Mouse (Mus musculus): Measurements from ENCODE around the gene Wwc1. TPM values are rescaled to one million over a fixed set of nuclear protein-coding genes. Genes with fewer than 3 reads are reported as not detected.

Wwc1 gene
- 0.86 and 0.95 TPM in 2 replicates for polyA plus RNA-seq (2015; fragmentation: Nextera tagmentation; extraction: Ambion mirVana)

DNA sequence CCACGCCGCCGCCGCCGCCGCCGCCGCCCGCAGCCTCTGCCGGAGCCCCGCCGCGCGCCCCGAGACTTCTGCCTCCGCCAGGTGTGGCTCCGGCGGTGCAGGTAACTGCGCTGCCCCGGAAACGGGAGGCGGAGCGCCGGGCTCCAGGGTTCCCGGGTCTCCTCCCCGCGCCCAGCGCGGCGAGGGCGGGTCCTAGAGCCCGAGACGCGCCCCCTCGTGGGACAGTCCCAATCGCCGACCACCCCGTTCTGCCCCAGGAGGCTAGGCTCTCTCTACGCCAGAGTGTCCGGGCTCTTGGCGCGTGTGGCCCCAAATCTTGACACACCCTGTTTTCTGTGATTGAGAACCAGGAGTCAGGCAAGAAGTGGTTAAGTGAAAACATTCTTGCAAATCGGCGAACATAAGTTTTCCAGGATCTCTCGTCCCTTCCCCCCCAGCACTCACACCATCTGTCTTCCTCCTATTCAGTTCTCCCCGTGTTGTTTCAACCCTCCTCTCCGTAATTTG is at the start of gene Wwc1:
TSS of gene Wwc1 (minus strand) at position 117 of the 507 bp plus-strand sequence.
- H3K4me2 ChIP-seq, result peak within 1 kb of the TSS; percentile 55
- no peaks in the 10 kb centered on the region for H3K9me3 ChIP-seq (replicated peaks)
- peak; percentile 69 for ATAC-seq (ENCODE audit: low read depth)
- H3K4me3 ChIP-seq (replicated peaks), result peak within 1 kb of the TSS; percentile 59
- H3K36me3 ChIP-seq, result no peaks in the 10 kb centered on the region
- WGBS (ENCODE audit: insufficient replicate concordance), result 1% methylated on average over 32 of the region's 47 CpGs
- H3K4me1 ChIP-seq (replicated peaks), result peaks cover 7% of the 10 kb centered on the region; the same call in 1 of the 2 replicates
- peaks cover 67% of the 10 kb centered on the region for H3K27me3 ChIP-seq
- H3K9ac ChIP-seq, result peak within 1 kb of the TSS; percentile 60
- no peak for DNase-seq
- no peak within 1 kb of the TSS for H3K27ac ChIP-seq

GRCm38 (mm10) chr11:36020009-36020408 is 39.7 kb upstream of the Wwc1 start:
- Histone ChIP-seq H3K9me3 (replicated peaks) (no peaks in the 10 kb centered on the region), H3K9ac (no peak overlapping the region), H3K27me3 (no peaks in the 10 kb centered on the region), H3K4me3 (replicated peaks) (no peak overlapping the region), H3K36me3 (no peaks in the 10 kb centered on the region), H3K4me2 (no peak overlapping the region), H3K27ac (no peak overlapping the region), H3K4me1 (replicated peaks) (no peaks in the 10 kb centered on the region)
- ATAC-seq (ENCODE audit: low read depth) (no peak), DNase-seq (no peak)
- WGBS (ENCODE audit: insufficient replicate concordance), result 41% methylated on average over 3 of the region's 3 CpGs

DNA sequence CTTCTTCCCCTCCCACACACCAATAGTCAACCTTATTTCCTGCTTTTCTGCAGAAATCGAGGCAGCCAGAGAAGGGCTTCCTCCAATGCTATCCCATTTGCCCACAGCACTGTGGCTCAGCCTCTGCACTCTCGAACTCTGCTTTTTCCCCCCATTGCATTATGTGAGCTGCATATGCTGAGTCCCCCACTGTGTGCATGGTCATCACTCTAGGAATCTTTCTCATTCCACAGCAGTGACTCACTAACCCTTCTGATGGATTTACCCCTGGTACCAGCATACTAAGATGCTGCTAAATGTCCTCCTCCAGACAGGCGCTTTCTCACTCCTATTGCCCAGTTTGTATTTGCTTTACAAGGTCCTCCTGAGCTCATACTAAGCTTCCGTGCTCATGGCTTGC is 32.9 kb upstream of the Wwc1 start:
- no peaks in the 10 kb centered on the region for H3K36me3 ChIP-seq
- no peak overlapping the region for H3K27ac ChIP-seq
- ATAC-seq (ENCODE audit: low read depth), result no peak
- no peaks in the 10 kb centered on the region for H3K9me3 ChIP-seq (replicated peaks)
- no peaks in the 10 kb centered on the region for H3K27me3 ChIP-seq
- WGBS (ENCODE audit: insufficient replicate concordance), result 44% methylated on average over 4 of the region's 4 CpGs
- no peak for DNase-seq
- H3K4me1 ChIP-seq (replicated peaks), result no peaks in the 10 kb centered on the region
- H3K4me2 ChIP-seq, result no peak overlapping the region
- H3K9ac ChIP-seq, result no peak overlapping the region
- no peak overlapping the region for H3K4me3 ChIP-seq (replicated peaks)

- Histone ChIP-seq H3K9ac (no peak overlapping the region), H3K36me3 (no peaks in the 10 kb centered on the region), H3K4me1 (replicated peaks) (no peaks in the 10 kb centered on the region), H3K4me2 (no peak overlapping the region), H3K27ac (no peak overlapping the region), H3K4me3 (replicated peaks) (no peak overlapping the region), H3K9me3 (replicated peaks) (no peaks in the 10 kb centered on the region), H3K27me3 (no peaks in the 10 kb centered on the region)
- ATAC-seq (ENCODE audit: low read depth) (no peak), DNase-seq (no peak)
- WGBS (ENCODE audit: insufficient replicate concordance), result 71% methylated on average over 11 of the region's 11 CpGs
Observed at GRCm38 (mm10) chr11:36009281-36010208, 29.2 kb upstream of the Wwc1 start.

DNA sequence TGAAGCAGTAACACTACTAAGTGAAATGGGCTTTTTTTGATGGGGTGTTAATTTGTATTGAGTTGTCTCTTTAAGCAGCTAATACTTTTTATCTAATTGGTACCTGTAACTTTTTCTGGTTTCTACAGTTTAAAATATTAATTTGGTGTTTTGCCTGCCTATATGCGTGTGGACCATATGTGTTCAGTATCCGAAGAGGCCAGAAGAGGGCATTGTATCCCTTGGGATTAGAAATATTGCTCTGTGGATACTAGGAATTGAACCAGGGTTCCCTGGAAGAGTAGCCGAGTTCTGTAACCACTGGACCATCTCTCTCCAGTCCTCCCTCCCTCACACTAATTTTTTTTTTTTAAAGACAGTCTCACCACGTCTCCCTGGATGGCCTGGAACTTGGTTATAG is 22.6 kb upstream of the Wwc1 start:
- Histone ChIP-seq H3K4me1 (replicated peaks) (peaks cover 13% of the 10 kb centered on the region), H3K4me3 (replicated peaks) (no peak overlapping the region), H3K36me3 (no peaks in the 10 kb centered on the region), H3K27me3 (peaks cover 22% of the 10 kb centered on the region), H3K9ac (no peak overlapping the region), H3K4me2 (no peak overlapping the region), H3K27ac (no peak overlapping the region), H3K9me3 (replicated peaks) (no peaks in the 10 kb centered on the region)
- no peak for DNase-seq
- ATAC-seq (ENCODE audit: low read depth), result no peak
- 38% methylated on average over 4 of the region's 4 CpGs for WGBS (ENCODE audit: insufficient replicate concordance)

DNA sequence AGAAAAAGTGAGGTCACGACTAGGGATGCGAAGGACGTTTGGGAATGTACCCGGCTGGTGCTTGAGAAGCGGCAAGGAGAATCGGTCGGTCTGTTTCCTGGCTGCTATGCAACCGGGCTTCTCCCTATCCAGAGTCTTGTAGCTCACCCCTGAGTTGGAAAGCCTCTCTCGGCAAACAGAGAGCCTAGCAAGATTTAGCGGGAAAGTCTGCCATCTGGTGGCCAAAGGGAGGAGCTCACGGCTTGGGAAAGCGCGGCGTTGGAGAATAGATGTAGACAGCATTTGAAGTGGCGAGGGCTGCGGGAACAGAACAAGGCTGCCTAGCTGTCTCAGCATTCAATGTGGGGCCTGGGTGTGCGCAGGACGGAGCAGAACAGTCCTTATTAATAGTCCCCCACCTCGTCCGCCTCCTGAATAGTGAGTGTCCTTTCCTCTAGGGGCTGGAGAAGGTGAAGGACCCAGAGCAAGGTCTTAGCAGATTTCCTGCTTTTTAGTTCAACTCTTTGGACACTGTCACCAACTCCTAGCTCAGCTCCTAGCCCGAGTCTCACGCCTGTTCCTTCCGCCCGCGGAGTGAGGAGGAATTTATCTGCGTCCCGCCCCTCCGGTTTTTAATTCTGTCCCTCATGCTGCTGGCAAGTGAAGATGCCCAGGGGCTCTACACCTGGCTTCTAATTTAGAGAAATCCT is 21.1 kb upstream of the Wwc1 start:
- peak; percentile 65 for ATAC-seq (ENCODE audit: low read depth)
- Histone ChIP-seq H3K27me3 (peaks cover 22% of the 10 kb centered on the region), H3K27ac (no peak overlapping the region), H3K9ac (no peak overlapping the region), H3K36me3 (no peaks in the 10 kb centered on the region), H3K4me1 (replicated peaks) (peaks cover 13% of the 10 kb centered on the region), H3K9me3 (replicated peaks) (no peaks in the 10 kb centered on the region), H3K4me2 (peak overlapping the region; percentile 60), H3K4me3 (replicated peaks) (peak overlapping the region; percentile 35)
- WGBS (ENCODE audit: insufficient replicate concordance), result 8% methylated on average over 28 of the region's 28 CpGs
- DNase-seq, result peak; percentile 46

DNA sequence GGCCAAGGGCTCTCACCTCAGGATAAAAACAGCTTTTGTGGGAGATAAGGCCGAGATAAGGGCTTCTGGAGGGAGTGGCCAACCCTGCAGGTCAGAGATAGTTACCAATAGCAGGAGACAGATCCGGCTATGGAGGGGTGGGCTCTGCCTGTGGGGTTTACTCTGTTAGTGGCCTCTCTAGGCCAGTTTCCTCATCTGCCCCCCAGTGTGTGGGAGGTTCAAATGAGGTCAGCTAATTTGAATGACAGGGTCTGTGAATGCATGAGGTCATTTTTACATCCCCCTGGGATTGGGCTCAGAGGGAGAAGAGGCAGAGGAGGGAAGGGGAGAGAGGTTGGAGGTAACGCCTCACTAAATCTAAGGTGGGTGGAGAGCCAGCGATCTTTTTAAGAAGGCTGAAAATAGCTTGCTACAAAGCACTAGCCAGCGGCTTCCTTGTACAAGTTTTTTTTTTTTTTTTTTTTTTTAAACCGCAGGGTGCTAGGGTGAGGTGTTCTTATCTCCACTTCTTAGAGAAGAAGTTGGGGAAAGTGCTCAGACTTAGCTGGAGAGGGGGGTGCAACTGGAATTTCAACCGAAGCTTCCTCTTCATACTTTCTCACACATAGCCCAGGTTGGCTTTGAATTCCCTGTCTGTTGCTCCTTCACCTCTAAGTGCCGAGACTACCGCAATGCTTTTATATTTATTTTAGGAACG is 20.4 kb upstream of the Wwc1 start:
- Histone ChIP-seq H3K4me1 (replicated peaks) (peaks cover 13% of the 10 kb centered on the region), H3K4me2 (peak overlapping the region; percentile 60), H3K4me3 (replicated peaks) (peak overlapping the region; percentile 35), H3K27ac (no peak overlapping the region), H3K9ac (no peak overlapping the region), H3K9me3 (replicated peaks) (no peaks in the 10 kb centered on the region), H3K36me3 (no peaks in the 10 kb centered on the region), H3K27me3 (peaks cover 22% of the 10 kb centered on the region)
- ATAC-seq (ENCODE audit: low read depth) (peak; percentile 72), DNase-seq (no peak)
- 3% methylated on average over 10 of the region's 10 CpGs for WGBS (ENCODE audit: insufficient replicate concordance)

GRCm38 (mm10) chr11:36000038-36000437 is 19.7 kb upstream of the Wwc1 start:
- Histone ChIP-seq H3K4me1 (replicated peaks) (peaks cover 13% of the 10 kb centered on the region), H3K27ac (no peak overlapping the region), H3K9ac (no peak overlapping the region), H3K36me3 (no peaks in the 10 kb centered on the region), H3K27me3 (peaks cover 22% of the 10 kb centered on the region), H3K9me3 (replicated peaks) (no peaks in the 10 kb centered on the region), H3K4me3 (replicated peaks) (no peak overlapping the region), H3K4me2 (no peak overlapping the region)
- no peak for DNase-seq
- 8% methylated on average over 4 of the region's 4 CpGs for WGBS (ENCODE audit: insufficient replicate concordance)
- no peak for ATAC-seq (ENCODE audit: low read depth)

- 57% methylated on average over 12 of the region's 12 CpGs for WGBS (ENCODE audit: insufficient replicate concordance)
- H3K9ac ChIP-seq, result no peak overlapping the region
- no peak overlapping the region for H3K27ac ChIP-seq
- H3K36me3 ChIP-seq, result no peaks in the 10 kb centered on the region
- no peaks in the 10 kb centered on the region for H3K9me3 ChIP-seq (replicated peaks)
- no peak overlapping the region for H3K4me3 ChIP-seq (replicated peaks)
- H3K27me3 ChIP-seq, result peaks cover 22% of the 10 kb centered on the region
- peaks cover 13% of the 10 kb centered on the region for H3K4me1 ChIP-seq (replicated peaks)
- DNase-seq, result no peak
- no peak overlapping the region for H3K4me2 ChIP-seq
- ATAC-seq (ENCODE audit: low read depth), result no peak
Observed at GRCm38 (mm10) chr11:35998048-35998447, 17.7 kb upstream of the Wwc1 start.

DNA sequence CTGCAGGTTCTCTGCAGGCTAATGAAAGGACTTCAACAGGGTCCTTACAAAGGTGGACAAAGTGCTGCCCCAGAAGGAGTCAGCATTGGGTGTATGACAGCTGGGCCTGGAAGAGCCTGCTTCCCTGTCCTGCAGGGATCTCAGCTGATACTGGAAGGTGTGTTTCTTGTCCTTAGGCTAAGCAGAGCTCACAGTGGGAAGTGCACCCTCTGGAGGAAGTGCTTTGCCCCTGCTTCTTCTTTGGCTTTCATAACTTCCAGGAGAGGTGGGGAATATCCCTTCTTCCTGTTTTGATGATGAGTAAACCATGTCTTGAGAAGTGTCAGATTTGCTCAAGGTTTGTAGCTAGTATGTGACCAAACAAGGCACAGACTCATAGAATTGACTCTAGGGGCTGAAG is 15.0 kb upstream of the Wwc1 start:
- ATAC-seq (ENCODE audit: low read depth), result no peak
- Histone ChIP-seq H3K4me2 (no peak overlapping the region), H3K9ac (no peak overlapping the region), H3K27ac (no peak overlapping the region), H3K36me3 (no peaks in the 10 kb centered on the region), H3K9me3 (replicated peaks) (no peaks in the 10 kb centered on the region), H3K4me1 (replicated peaks) (peaks cover 4% of the 10 kb centered on the region; the same call in 1 of the 2 replicates), H3K27me3 (0 out of 2 replicates have a peak, but pooled peaks cover 8% of the 10 kb centered on the region), H3K4me3 (replicated peaks) (no peak overlapping the region)
- DNase-seq, result no peak

- no peaks in the 10 kb centered on the region for H3K4me1 ChIP-seq (replicated peaks)
- H3K27ac ChIP-seq, result no peak overlapping the region
- H3K9me3 ChIP-seq (replicated peaks), result no peaks in the 10 kb centered on the region
- ATAC-seq (ENCODE audit: low read depth) (no peak), DNase-seq (no peak)
- 51% methylated on average over 2 of the region's 2 CpGs for WGBS (ENCODE audit: insufficient replicate concordance)
- H3K4me3 ChIP-seq (replicated peaks), result no peak overlapping the region
- H3K9ac ChIP-seq, result no peak overlapping the region
- H3K36me3 ChIP-seq, result no peaks in the 10 kb centered on the region
- 0 out of 2 replicates have a peak, but pooled peaks cover 2% of the 10 kb centered on the region for H3K27me3 ChIP-seq
- no peak overlapping the region for H3K4me2 ChIP-seq
Observed at GRCm38 (mm10) chr11:35991846-35992245, 11.5 kb upstream of the Wwc1 start.
